In the genomic region with DNA sequence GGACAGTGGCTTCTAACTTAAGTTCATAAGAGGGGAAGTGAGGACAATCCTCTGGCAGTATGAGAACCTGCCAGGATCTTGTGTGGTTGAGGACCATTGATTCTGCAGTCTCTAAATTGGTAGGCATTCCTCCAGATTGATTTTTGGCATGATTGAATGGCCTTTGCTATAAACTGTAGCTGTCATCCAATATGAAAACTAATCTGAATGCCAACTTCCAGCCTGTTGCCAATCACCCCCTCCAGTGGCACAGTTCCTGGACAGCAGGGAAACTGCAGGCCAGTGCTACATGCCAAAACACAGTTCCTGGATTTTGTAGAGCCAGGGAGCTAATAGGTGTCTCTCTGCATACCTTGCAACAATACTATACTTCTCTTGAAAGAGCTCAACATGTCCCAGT, we compare ENCODE assay signal across 24 mouse cellular contexts.
DNase-seq lines count a peak whose midpoint lies in the region; TF ChIP-seq lines count a peak whose summit lies in the region.
"Had no signal": no experiment of that assay in that cellular context is flagged by ENCODE, and none has a peak within 500 bp of the region (broad histone marks: within the 10 kb centered on the region; RNA-seq: fewer than 3 reads in every experiment).

No protein-coding gene starts in this region.

- no peak overlapping the region for H3K27ac ChIP-seq in gastrocnemius, adult 2 months
- H3K27ac ChIP-seq: forebrain, embryonic 12.5 days; heart, embryonic 13.5 days; limb, embryonic 10.5 days; limb, embryonic 15.5 days; liver, embryonic 15.5 days; midbrain, embryonic 10.5 days; midbrain, embryonic 15.5 days; neural tube, embryonic 15.5 days had no signal

- peak; percentile 9 for DNase-seq in cerebellum, adult 11-12 months
- no peak for DNase-seq in cerebellum, adult 11 months
- DNase-seq in gastrocnemius, adult 2 months: peak; percentile 23
- DNase-seq in gastrocnemius, adult 8-10 months (ENCODE audit: low spot score in 2 of 2): no peak
- peak; percentile 24 for DNase-seq in Muller cell, postnatal 12 days (ENCODE audit: inconsistent ontology term)
- peak; percentile 42 to 75 for DNase-seq in cerebellum, postnatal 10 days
- no peak for DNase-seq in kidney, postnatal 10 days
- DNase-seq: forebrain, postnatal 0 days; gastrocnemius, postnatal 36 days; kidney, adult 2 months; kidney, postnatal 4 days; lung, embryonic 14.5 days; lung, postnatal 14 days; retina, postnatal 1 day; right cerebral cortex, postnatal 14 days; thymus, postnatal 4 days had no signal

- peak; percentile 19; the same call in 1 of the 2 replicates for TF ChIP-seq CTCF in gastrocnemius, adult 2 months (IDR thresholded peaks at IDR 0.05)

- no peak overlapping the region for H3K4me3 ChIP-seq in gastrocnemius, adult 2 months
- H3K4me3 ChIP-seq: forebrain, embryonic 12.5 days; heart, embryonic 13.5 days; limb, embryonic 10.5 days; limb, embryonic 15.5 days; liver, embryonic 15.5 days; midbrain, embryonic 10.5 days; midbrain, embryonic 15.5 days; neural tube, embryonic 15.5 days had no signal

- intact Hi-C loops in gastrocnemius, adult 2 months (cut with DNase I): no loop called here

Comparison
In these comparisons a context has a peak if more than half of its experiments do, and no peak if none do; other contexts are left out.
1. DNase-seq: peak in cerebellum, adult 11-12 months (single experiment), gastrocnemius, adult 2 months (single experiment), Muller cell, postnatal 12 days (single experiment) and cerebellum, postnatal 10 days (2 of 2); none in cerebellum, adult 11 months (single experiment), gastrocnemius, adult 8-10 months (0 of 2) and kidney, postnatal 10 days (single experiment).